Mouse (Mus musculus) kidney, adult 2 months (tissue): ENCODE measurements around the gene Arel1.

Experiments
- CTCF ChIP-seq: fragments of 200-500 bp; conservative IDR thresholded peaks from 2 replicates; pipeline ENCODE4 v1.5.1; 2011; ENCODE audit warnings: low read depth, mild to moderate bottlenecking, control low read depth, low read length, moderate library complexity, mixed read lengths; ENCODE audit not compliant: insufficient read depth, insufficient read length
- POLR2A ChIP-seq: fragments of 200-500 bp; IDR thresholded peaks from one replicate; pipeline ENCODE4 v1.6.1; 2011; ENCODE audit warnings: low read depth, low read length, control low read depth

DNA sequence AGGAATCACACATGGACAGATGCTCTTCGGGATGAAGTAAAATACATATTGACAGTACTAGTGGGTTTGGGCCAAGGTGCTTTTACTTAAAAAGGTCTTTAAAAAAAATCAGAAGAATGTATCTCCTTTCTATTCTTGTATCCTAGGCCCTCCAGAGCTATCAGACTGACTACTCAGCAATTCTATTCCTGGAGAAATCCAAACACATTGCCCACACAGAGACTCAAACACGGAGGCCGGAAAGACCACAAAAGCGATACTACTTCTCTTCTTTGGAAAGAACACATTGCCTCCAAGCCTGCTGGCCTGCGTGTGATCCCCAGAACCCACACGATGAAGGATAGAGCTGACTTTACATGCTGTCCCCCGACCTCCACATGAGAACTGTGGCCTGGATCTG is 31.6 kb downstream of the Arel1 start:
- no peak for TF ChIP-seq POLR2A
- no peak for TF ChIP-seq CTCF
